Mouse (Mus musculus) cortical plate, adult 2 months (tissue): ENCODE data around the gene Spata2. TPM values are rescaled to one million over a fixed set of nuclear protein-coding genes. Genes with fewer than 3 reads are reported as not detected.

ENCODE experiments used
- H3K27ac ChIP-seq: fragments of 200-500 bp; 2 replicates; pipeline ENCODE4 v1.5.1; 2012; ENCODE audit warnings: low read length, control low read depth, inconsistent platforms; ENCODE audit not compliant: insufficient read depth
- H3K4me1 ChIP-seq: fragments of 200-500 bp; 2 replicates; pipeline ENCODE4 v1.6.1; 2011; ENCODE audit warnings: low read length; ENCODE audit not compliant: control insufficient read depth, insufficient read depth
- H3K4me3 ChIP-seq: fragments of 200-500 bp; 2 replicates; pipeline ENCODE4 v1.5.1; 2011; ENCODE audit warnings: mild to moderate bottlenecking, low read length, control low read depth; ENCODE audit not compliant: insufficient read depth
- CTCF ChIP-seq: fragments of 200-500 bp; IDR thresholded peaks from 2 replicates; pipeline ENCODE4 v1.5.1; 2011; ENCODE audit warnings: mild to moderate bottlenecking, control low read depth, low read length; ENCODE audit not compliant: insufficient read depth; ENCODE audit errors: extremely low read depth
- POLR2A ChIP-seq: fragments of 200-500 bp; IDR thresholded peaks from 2 replicates; pipeline ENCODE4 v1.6.1; 2011; ENCODE audit warnings: mild to moderate bottlenecking, low read length, control low read depth; ENCODE audit not compliant: insufficient read depth; ENCODE audit errors: extremely low read depth
- polyA plus RNA-seq: library from polyadenylated mRNA; depleted of rRNA; stranded (reverse); fragments of >200 nt; gene quantifications from 2 replicates; pipeline ENCODE4 v1.2.3, GENCODE M21; 2012; rRNA removed

Gene Spata2
- polyA plus RNA-seq: 62.9 and 63.2 TPM in 2 replicates

GRCm38 (mm10) chr2:167492713-167493636 is at the start of gene Spata2:
Spata2 (minus strand) TSS chr2:167492887.
- Histone ChIP-seq H3K27ac (peak within 1 kb of the TSS; percentile 99), H3K4me3 (peak within 1 kb of the TSS; percentile 72), H3K4me1 (peaks cover 4% of the 10 kb centered on the region)
- TF ChIP-seq POLR2A (peak; percentile 61; the same call in 1 of the 2 replicates), CTCF (no peak)

DNA sequence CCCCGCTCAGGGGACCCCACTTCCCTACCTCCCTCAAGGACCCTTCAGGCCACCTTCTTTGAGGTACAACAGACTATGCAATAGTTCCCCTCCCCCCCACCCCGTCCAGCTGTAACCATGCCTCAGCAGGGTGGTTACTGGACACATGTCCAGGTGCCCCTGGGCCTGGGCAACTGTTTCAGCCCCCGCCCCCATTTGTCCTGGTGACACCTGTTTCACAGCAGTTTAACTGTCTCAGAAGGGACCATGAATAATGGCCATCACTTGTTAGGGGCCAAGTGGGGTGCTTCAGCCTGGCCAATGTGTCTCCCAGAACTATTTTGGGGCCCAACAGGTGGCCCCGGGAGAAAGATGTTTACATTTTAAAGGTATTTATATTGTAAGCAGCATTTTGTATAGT is 49.7 kb upstream of the Spata2 start:
- H3K27ac ChIP-seq: no peak overlapping the region
- H3K4me3 ChIP-seq: no peak overlapping the region
- H3K4me1 ChIP-seq: no peaks in the 10 kb centered on the region
- TF ChIP-seq POLR2A (no peak), CTCF (no peak)

DNA sequence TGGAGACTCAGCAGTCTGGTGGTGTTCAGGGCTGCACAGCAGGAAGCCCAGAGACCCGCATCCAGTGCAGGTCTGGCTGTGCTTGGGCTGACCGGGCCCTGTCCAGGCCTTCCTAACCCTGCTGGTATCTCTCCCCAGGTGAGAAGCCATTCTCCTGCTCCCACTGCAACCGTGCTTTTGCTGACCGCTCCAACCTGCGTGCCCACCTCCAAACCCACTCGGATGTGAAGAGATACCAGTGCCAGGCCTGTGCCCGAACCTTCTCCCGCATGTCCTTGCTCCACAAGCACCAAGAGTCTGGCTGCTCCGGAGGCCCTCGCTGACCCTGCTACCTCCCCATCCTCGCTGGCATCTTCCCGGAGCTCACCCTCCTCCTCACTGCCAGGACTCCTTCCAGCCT is 49.1 kb upstream of the Spata2 start:
- Histone ChIP-seq H3K4me3 (no peak overlapping the region), H3K27ac (no peak overlapping the region), H3K4me1 (no peaks in the 10 kb centered on the region)
- TF ChIP-seq POLR2A: no peak

GRCm38 (mm10) chr2:167541324-167541723 is 48.6 kb upstream of the Spata2 start:
- Histone ChIP-seq H3K4me1 (no peaks in the 10 kb centered on the region), H3K4me3 (no peak overlapping the region), H3K27ac (no peak overlapping the region)
- TF ChIP-seq CTCF (no peak), POLR2A (no peak)

DNA sequence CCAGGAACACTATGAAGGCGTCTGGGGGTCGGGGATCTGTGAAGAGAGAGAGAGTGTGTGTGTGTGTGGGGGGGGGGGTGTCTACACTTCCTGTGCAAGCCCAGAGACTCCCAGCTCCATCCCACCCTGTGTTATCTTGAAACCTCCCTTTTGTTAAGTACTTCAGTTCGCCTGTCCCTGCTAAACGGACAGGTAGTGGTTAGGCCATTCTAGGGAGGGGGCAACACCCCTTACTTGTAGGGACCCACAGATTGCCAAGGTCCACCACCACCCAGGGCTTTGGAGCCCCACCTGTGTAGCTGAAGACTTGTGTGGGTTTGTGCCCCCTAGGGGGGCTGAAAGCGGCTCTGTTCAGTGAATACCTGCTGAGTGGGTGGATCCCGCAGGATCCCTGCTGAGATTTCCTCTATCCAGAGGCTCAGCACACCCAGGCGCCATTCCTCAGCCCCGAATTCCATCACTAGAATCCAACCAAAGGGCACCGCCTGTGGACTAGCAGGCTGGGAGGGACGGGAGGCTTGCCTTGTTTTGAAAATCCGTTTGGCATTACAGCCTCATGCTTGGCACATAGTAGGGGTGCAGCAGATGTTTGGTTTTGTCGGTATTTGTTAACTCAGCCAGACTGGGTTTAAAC is 47.9 kb upstream of the Spata2 start:
- Histone ChIP-seq H3K27ac (no peak overlapping the region), H3K4me1 (no peaks in the 10 kb centered on the region), H3K4me3 (no peak overlapping the region)
- TF ChIP-seq CTCF (no peak), POLR2A (no peak)

- no peak overlapping the region for H3K27ac ChIP-seq
- TF ChIP-seq POLR2A: no peak
- TF ChIP-seq CTCF: no peak
- no peaks in the 10 kb centered on the region for H3K4me1 ChIP-seq
- H3K4me3 ChIP-seq: no peak overlapping the region; the same call in 1 of the 2 replicates
Measured at GRCm38 (mm10) chr2:167539536-167540476, 47.1 kb upstream of the Spata2 start.

- Histone ChIP-seq H3K4me1 (no peaks in the 10 kb centered on the region), H3K4me3 (peak overlapping the region; percentile 21; the same call in 1 of the 2 replicates), H3K27ac (no peak overlapping the region)
- TF ChIP-seq POLR2A (no peak), CTCF (no peak)
Measured at GRCm38 (mm10) chr2:167538671-167539306, 46.1 kb upstream of the Spata2 start.

GRCm38 (mm10) chr2:167537476-167538297 is 45.0 kb upstream of the Spata2 start, which contains the start of gene Snai1:
Snai1 (plus strand) TSS chr2:167538195.
- Histone ChIP-seq H3K4me3 (peak within 1 kb of the TSS; percentile 21), H3K27ac (no peak within 1 kb of the TSS), H3K4me1 (no peaks in the 10 kb centered on the region)
- peak; percentile 24; the same call in 1 of the 2 replicates for TF ChIP-seq POLR2A
- peak; percentile 41 for TF ChIP-seq CTCF
